Mouse (Mus musculus): ENCODE data around the gene Lyve1.

Lyve1 gene

GRCm38 (mm10) chr7:110808962-110809361 lies 54.1 kb downstream of the Lyve1 start:
- DNase-seq = peak in 1 of 2 experiments; percentile 57

GRCm38 (mm10) chr7:110807460-110808030 lies 55.5 kb downstream of the Lyve1 start:
- DNase-seq = no peak

- no peak for DNase-seq
Measured at GRCm38 (mm10) chr7:110804266-110804665, 58.8 kb downstream of the Lyve1 start.

GRCm38 (mm10) chr7:110803131-110803530 lies 59.9 kb downstream of the Lyve1 start:
- no peak for DNase-seq

- peak; percentile 91 for DNase-seq
Measured at GRCm38 (mm10) chr7:110801028-110801427, 62.0 kb downstream of the Lyve1 start.
